Comparison of ENCODE assay signal across 7 mouse cellular contexts in the genomic region with DNA sequence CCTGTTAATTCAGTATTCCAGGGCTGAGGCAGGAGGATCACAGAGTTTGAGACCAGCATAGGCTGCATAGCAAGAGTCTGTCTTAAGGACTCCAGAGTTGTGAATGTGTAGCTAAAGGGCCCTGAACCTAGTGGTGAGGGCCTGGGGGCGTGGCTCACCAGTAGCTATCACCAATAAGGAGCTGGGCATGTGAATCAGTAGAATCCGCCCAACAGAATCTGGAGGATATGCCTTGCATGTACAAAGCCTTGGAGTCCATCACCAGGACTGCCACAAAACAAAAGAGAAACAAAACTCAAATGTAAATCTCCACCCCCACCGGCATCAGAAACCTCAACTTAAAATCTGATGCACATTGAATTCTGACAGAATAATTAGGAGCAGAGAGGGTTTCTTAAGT. TPM values are rescaled to one million over a fixed set of nuclear protein-coding genes. Genes with fewer than 3 reads are reported as not detected.
A peak's percentile ranks its signal among the peaks of the same experiment; 100 is the strongest.
DNase-seq lines count a peak whose midpoint lies in the region; ATAC-seq and TF ChIP-seq lines count a peak whose summit lies in the region.

No protein-coding gene starts in this region.

- TF ChIP-seq CTCF in spleen, adult 2 months (IDR thresholded peaks at IDR 0.05; ENCODE audit: extremely low read depth, insufficient read depth, insufficient read length, insufficient replicate concordance): no peak

- H3K27ac ChIP-seq in spleen, adult 2 months (ENCODE audit: insufficient read depth, low read length): peak overlapping the region; percentile 95
- peak overlapping the region; percentile 96 for H3K27ac ChIP-seq in embryonic facial prominence, embryonic 15.5 days (replicated peaks)
- H3K27ac ChIP-seq in limb, embryonic 12.5 days: peak overlapping the region; percentile 95
- H3K27ac ChIP-seq in stomach, embryonic 16.5 days (ENCODE audit: low read length): peak overlapping the region; percentile 72

- H3K4me1 ChIP-seq in spleen, adult 2 months (ENCODE audit: control insufficient read depth, insufficient read depth, insufficient read length): peaks cover 13% of the 10 kb centered on the region; the same call in 1 of the 2 replicates
- H3K4me1 ChIP-seq in embryonic facial prominence, embryonic 15.5 days: peaks cover 40% of the 10 kb centered on the region
- peaks cover 53% of the 10 kb centered on the region for H3K4me1 ChIP-seq in limb, embryonic 12.5 days (replicated peaks)
- peaks cover 40% of the 10 kb centered on the region for H3K4me1 ChIP-seq in stomach, embryonic 16.5 days (ENCODE audit: control insufficient read depth, insufficient read depth, low read length)

- ATAC-seq in embryonic facial prominence, embryonic 15.5 days (ENCODE audit: insufficient number of reproducible peaks, low FRiP score, low TSS enrichment, low read depth): no peak
- no peak for ATAC-seq in limb, embryonic 12.5 days (ENCODE audit: insufficient number of reproducible peaks, insufficient read depth, low FRiP score, low TSS enrichment, low read depth)
- ATAC-seq in stomach, embryonic 16.5 days (ENCODE audit: insufficient read depth, low FRiP score): no peak

- H3K4me2 ChIP-seq in embryonic facial prominence, embryonic 15.5 days (replicated peaks): peak overlapping the region; percentile 66
- peak overlapping the region; percentile 64 for H3K4me2 ChIP-seq in limb, embryonic 12.5 days
- H3K4me2 ChIP-seq in stomach, embryonic 16.5 days (ENCODE audit: low read depth, low read length): peak overlapping the region; percentile 62; the same call in 1 of the 2 replicates

- no peak for DNase-seq in spleen, adult 2 months (ENCODE audit: low read depth in 1 of 2, low spot score in 2 of 2)
- no peak for DNase-seq in spleen, adult 12 weeks (ENCODE audit: low spot score)
- no peak for DNase-seq in adrenal gland, postnatal 36 days
- DNase-seq in lung, postnatal 25 days (ENCODE audit: low spot score): no peak

- H3K9ac ChIP-seq in embryonic facial prominence, embryonic 15.5 days: no peak overlapping the region
- peak overlapping the region; percentile 92; the same call in 1 of the 2 replicates for H3K9ac ChIP-seq in limb, embryonic 12.5 days (replicated peaks)
- peak overlapping the region; percentile 67 for H3K9ac ChIP-seq in stomach, embryonic 16.5 days (ENCODE audit: low read length)

- no peak for TF ChIP-seq POLR2A in spleen, adult 2 months (IDR thresholded peaks at IDR 0.05; ENCODE audit: low read depth, low read length)

- H3K9me3 ChIP-seq in embryonic facial prominence, embryonic 15.5 days (replicated peaks): no peaks in the 10 kb centered on the region
- H3K9me3 ChIP-seq in limb, embryonic 12.5 days: no peaks in the 10 kb centered on the region
- H3K9me3 ChIP-seq in stomach, embryonic 16.5 days (replicated peaks; ENCODE audit: control insufficient read depth, low read length): no peaks in the 10 kb centered on the region

- WGBS in spleen, adult 2 months: 38% methylated on average over 3 of the region's 3 CpGs
- 46% methylated on average over 3 of the region's 3 CpGs for WGBS in embryonic facial prominence, embryonic 15.5 days
- 76% methylated on average over 3 of the region's 3 CpGs for WGBS in limb, embryonic 12.5 days
- WGBS in stomach, embryonic 16.5 days: 67% methylated on average over 3 of the region's 3 CpGs

- H3K27me3 ChIP-seq in spleen, adult 2 months (ENCODE audit: control insufficient read depth, insufficient read depth, low read length): no peaks in the 10 kb centered on the region
- H3K27me3 ChIP-seq in embryonic facial prominence, embryonic 15.5 days: no peaks in the 10 kb centered on the region
- H3K27me3 ChIP-seq in limb, embryonic 12.5 days: no peaks in the 10 kb centered on the region
- no peaks in the 10 kb centered on the region for H3K27me3 ChIP-seq in stomach, embryonic 16.5 days (ENCODE audit: control insufficient read depth, insufficient read depth, low read length)

- H3K4me3 ChIP-seq in spleen, adult 2 months (ENCODE audit: extremely low read depth, insufficient read depth, insufficient read length): peak overlapping the region; percentile 93
- peak overlapping the region; percentile 87 for H3K4me3 ChIP-seq in embryonic facial prominence, embryonic 15.5 days (replicated peaks)
- peak overlapping the region; percentile 79; the same call in 1 of the 2 replicates for H3K4me3 ChIP-seq in limb, embryonic 12.5 days (replicated peaks)
- H3K4me3 ChIP-seq in stomach, embryonic 16.5 days (replicated peaks; ENCODE audit: low read length): peak overlapping the region; percentile 86; the same call in 1 of the 2 replicates

- peaks cover 7% of the 10 kb centered on the region for H3K36me3 ChIP-seq in spleen, adult 2 months (ENCODE audit: control insufficient read depth, insufficient read depth, low read length)
- peaks cover 8% of the 10 kb centered on the region for H3K36me3 ChIP-seq in embryonic facial prominence, embryonic 15.5 days
- H3K36me3 ChIP-seq in limb, embryonic 12.5 days: peaks cover 33% of the 10 kb centered on the region
- peaks cover 4% of the 10 kb centered on the region; the same call in 1 of the 2 replicates for H3K36me3 ChIP-seq in stomach, embryonic 16.5 days (ENCODE audit: control insufficient read depth, insufficient read depth, low read length)

RNA-seq across cellular contexts. Expression of a gene that starts 7.6 kb away (rescaled TPM):
- 325 and 338 TPM in 2 replicates for polyA plus RNA-seq in spleen, adult 2 months (2012; rRNA removed)
- polyA plus RNA-seq in embryonic facial prominence, embryonic 15.5 days (2015; fragmentation: Nextera tagmentation; extraction: Ambion mirVana): 72.5 and 75.2 TPM in 2 replicates
- polyA plus RNA-seq in limb, embryonic 12.5 days (2016; fragmentation: Nextera tagmentation; extraction: Ambion mirVana): 95.1 and 104 TPM in 2 replicates
- 56.7 and 57.9 TPM in 2 replicates for polyA plus RNA-seq in stomach, embryonic 16.5 days (2015; fragmentation: Nextera tagmentation; extraction: Ambion mirVana)
- total RNA-seq in adrenal gland, postnatal 36 days (2021): 10 to 100 TPM; 36.7 to 59.1 TPM

RNA-seq across cellular contexts. Expression of a gene that starts 21.3 kb away (rescaled TPM):
- polyA plus RNA-seq in spleen, adult 2 months (2012; rRNA removed): 41.6 and 48.4 TPM in 2 replicates
- 7.1 and 7.8 TPM in 2 replicates for polyA plus RNA-seq in embryonic facial prominence, embryonic 15.5 days (2015; fragmentation: Nextera tagmentation; extraction: Ambion mirVana)
- 1.4 and 2.0 TPM in 2 replicates for polyA plus RNA-seq in limb, embryonic 12.5 days (2016; fragmentation: Nextera tagmentation; extraction: Ambion mirVana)
- 0.80 and 1.4 TPM in 2 replicates for polyA plus RNA-seq in stomach, embryonic 16.5 days (2015; fragmentation: Nextera tagmentation; extraction: Ambion mirVana)
- total RNA-seq in adrenal gland, postnatal 36 days (2021): 10 to 100 TPM; 16.5 to 16.7 TPM

RNA-seq across cellular contexts. Expression of a gene that starts 33.0 kb away (rescaled TPM):
- 22.1 and 26.8 TPM in 2 replicates for polyA plus RNA-seq in spleen, adult 2 months (2012; rRNA removed)
- polyA plus RNA-seq in embryonic facial prominence, embryonic 15.5 days (2015; fragmentation: Nextera tagmentation; extraction: Ambion mirVana): 5.4 and 5.7 TPM in 2 replicates
- 2.4 and 3.6 TPM in 2 replicates for polyA plus RNA-seq in limb, embryonic 12.5 days (2016; fragmentation: Nextera tagmentation; extraction: Ambion mirVana)
- 35.7 and 36.0 TPM in 2 replicates for polyA plus RNA-seq in stomach, embryonic 16.5 days (2015; fragmentation: Nextera tagmentation; extraction: Ambion mirVana)
- total RNA-seq in adrenal gland, postnatal 36 days (2021): under 1 TPM; 0.66 to 0.93 TPM
